Mouse (Mus musculus): Measurements from ENCODE around the gene Gm28048.

GRCm38 (mm10) chr11:23008181-23008823 lies 26.4 kb upstream of the Gm28048 start:
- TF ChIP-seq CTCF (IDR thresholded peaks at IDR 0.05; ENCODE audit: extremely low read depth, insufficient read depth, insufficient read length, insufficient replicate concordance) (no peak), POLR2A (IDR thresholded peaks at IDR 0.05; ENCODE audit: low read depth, low read length) (no peak; the same call in 1 of the 2 replicates)
